Mouse (Mus musculus): ENCODE measurements around the gene Fgfr2. TPM values are rescaled to one million over a fixed set of nuclear protein-coding genes. Genes with fewer than 3 reads are reported as not detected.
A peak's percentile ranks its signal among the peaks of the same experiment; 100 is the strongest.

The Fgfr2 gene
- total RNA-seq, 2 experiments from 2014 or later: 28.8 to 29.4 TPM

DNA sequence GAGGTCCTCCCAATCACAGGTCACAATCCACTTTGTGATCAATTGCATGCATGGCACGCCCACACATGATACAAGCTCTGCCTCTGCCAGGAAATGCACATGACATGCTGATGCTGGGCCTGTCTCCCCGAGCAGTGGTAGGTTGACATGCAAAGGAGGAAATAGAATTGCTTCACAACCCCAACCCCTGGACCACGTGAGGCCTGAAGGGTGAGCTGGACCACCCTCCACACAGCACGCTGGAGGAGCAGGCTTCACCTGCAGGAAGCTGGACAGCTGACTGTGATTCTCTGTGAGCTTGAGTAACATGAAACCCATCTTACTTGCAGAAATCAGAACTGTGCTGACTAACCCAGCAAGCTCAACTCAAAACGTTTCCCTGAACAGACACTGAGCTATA is 638.7 kb downstream of the Fgfr2 start:
- DNase-seq (ENCODE audit: extremely low spot score in 1 of 2, low spot score in 2 of 2): no peak
- intact Hi-C loops (cut with DNase I): no loop called here

DNA sequence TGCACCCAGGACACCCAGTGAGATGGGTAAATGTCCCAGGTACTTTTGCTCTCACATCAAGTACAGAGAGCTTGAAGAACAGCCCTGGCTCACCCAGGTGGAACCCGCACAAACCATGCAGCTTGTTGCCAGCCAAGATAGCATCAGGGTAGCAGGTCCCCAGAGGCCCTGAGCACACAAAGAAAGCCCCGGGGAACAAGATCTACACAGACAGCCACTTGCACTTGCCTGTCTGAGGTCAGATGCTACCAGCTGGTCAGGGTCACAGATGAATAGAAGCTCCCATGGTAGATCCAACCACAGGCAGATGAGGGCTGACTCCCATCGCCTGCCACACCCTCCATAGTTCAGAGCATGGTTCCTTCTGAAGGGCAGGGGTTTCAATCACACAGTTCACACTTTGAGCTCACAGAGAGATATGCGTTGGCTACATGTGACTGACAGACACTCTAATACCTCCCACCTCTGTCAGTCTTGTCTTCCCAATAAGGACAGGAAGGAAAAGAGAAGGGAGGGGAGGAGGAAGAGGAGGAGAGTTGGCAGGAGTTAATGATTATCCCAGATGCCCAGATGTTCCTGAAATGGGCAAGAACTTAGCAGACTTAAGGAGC is 642.3 kb downstream of the Fgfr2 start:
- no peak for DNase-seq (ENCODE audit: extremely low spot score in 1 of 2, low spot score in 2 of 2)
- intact Hi-C loops (cut with DNase I): no loop called here

DNA sequence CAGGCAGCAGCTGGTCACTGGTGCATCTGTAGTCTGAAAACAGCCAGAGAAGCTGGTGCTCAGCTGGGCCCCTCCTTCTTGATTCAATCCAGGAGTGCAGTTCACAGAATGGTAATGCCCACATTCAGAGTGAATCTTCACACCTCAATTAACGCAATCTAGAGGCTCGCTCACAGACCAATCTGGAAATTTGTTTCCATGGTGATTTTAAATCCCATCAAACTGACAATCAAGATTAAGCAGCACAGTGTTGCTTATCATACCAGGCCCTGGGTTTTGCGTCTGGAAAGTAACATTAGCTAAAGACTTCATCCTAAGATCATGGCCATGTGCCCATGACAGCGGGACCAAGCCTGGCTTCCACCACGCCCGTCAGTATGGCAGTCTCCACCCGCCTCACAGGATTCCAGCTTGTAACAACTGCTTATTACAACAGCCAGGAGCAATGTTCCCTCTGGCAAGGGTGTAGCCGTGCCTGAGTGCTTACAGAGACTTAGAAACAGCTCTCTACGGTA is 644.8 kb downstream of the Fgfr2 start:
- intact Hi-C loops (cut with DNase I): no loop called here
- DNase-seq (ENCODE audit: extremely low spot score in 1 of 2, low spot score in 2 of 2): peak in 1 of 2 experiments; percentile 30

DNA sequence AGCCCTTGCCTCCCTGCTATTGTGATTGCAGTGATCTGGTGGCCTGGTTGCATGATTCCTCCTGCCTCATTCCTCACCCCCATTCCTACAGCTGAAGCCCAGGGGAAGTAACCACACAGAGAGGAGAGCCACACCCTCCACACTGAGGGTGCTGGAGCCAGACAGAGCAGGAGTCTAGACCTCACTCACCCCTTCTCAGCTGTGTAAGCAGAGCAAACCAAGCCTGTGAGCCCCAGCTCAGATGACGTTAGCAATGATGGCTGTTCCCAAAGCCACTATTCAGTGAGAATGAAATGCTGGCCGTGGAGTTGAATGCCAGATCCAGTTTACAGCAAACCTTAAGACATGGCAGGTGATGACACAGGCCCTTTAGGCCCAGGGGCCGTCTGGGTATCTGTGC is 645.4 kb downstream of the Fgfr2 start:
- DNase-seq (ENCODE audit: extremely low spot score in 1 of 2, low spot score in 2 of 2): no peak
- intact Hi-C loops (cut with DNase I): no loop called here

DNA sequence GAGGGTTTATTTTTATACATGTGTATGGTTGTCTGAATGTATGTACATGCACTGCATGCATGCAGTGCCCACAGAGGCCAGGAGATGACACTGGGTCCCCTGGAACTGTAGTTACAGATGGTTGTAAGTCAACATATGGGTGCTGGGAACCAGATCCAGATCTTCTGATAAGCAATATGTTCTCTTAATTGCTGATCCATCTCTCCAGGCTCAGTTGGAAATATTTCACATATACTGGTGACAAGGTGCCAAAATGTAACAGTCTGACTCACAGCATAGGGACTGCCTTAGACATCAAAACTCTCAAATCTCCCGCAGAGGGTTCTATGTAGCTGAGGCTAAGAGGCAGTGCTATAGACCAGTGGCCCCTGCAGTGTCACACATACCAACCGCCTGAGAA is 646.7 kb downstream of the Fgfr2 start:
- peak in 1 of 2 experiments; percentile 16 for DNase-seq (ENCODE audit: extremely low spot score in 1 of 2, low spot score in 2 of 2)
- intact Hi-C loops (cut with DNase I): no loop called here

DNA sequence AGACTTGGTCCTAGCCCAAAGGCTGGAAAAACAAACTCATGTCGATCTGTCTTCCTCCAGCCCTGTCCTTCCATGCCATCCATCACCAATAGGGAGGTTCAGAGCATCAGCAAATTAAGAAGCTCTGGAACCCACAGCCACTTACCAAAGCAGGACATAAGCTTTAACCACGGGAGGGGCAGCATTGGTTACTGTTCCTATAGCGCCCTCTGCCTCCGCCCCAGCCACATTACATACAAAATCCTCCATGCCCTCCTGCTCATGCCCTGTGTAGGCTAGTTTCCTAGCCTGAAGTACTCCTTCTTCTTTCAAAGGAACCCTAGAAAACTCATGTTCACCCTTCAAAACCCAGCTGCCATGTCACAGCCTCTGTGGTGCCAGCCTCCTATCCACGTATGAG is 648.1 kb downstream of the Fgfr2 start:
- intact Hi-C loops (cut with DNase I): loop anchor here (2.0 kb wide), 1 partner anchor 248 kb away; no protein-coding TSS in a partner anchor
- peak; percentile 23 to 47 for DNase-seq (ENCODE audit: extremely low spot score in 1 of 2, low spot score in 2 of 2)

DNA sequence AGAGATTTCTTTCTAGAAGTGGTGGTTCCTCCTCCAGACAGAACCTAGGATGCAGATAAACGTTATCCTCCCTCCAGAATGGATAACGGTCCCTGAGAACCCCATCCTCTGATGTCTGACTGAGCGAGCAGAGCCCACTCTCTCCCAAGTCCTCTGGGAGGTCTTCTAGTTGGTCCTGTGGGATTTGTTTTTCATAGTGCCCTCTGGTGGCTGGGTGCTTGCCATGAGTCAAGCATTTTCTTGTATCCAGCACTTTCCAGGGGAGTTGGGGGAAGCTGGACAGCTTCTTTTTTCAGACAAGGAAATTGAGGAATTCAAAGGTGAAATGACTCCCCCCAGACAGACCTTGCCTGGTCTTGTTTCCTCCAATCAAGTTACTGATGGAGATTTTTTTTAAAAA is 651.8 kb downstream of the Fgfr2 start:
- intact Hi-C loops (cut with DNase I): no loop called here
- DNase-seq (ENCODE audit: extremely low spot score in 1 of 2, low spot score in 2 of 2): peak in 1 of 2 experiments; percentile 60

DNA sequence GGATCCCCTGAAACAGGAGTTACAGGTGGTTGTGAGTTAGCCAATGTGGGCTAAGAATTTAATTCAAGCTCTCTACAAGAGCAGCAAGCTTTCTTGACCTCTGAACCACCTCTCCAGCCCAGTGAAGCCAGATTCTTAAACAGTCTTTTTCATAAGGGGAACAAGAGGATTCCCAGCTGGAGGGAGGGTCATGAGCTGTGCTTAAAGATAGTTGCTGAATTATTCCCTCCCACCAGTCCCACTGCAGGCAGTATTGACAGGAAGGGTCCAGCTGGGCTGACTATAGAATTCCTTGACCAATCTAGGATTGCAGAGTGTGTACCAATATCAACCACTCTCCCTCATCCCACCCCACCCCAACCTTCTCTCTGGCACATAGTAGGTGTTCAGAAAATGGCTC is 654.8 kb downstream of the Fgfr2 start:
- intact Hi-C loops (cut with DNase I): no loop called here
- DNase-seq (ENCODE audit: extremely low spot score in 1 of 2, low spot score in 2 of 2): no peak

DNA sequence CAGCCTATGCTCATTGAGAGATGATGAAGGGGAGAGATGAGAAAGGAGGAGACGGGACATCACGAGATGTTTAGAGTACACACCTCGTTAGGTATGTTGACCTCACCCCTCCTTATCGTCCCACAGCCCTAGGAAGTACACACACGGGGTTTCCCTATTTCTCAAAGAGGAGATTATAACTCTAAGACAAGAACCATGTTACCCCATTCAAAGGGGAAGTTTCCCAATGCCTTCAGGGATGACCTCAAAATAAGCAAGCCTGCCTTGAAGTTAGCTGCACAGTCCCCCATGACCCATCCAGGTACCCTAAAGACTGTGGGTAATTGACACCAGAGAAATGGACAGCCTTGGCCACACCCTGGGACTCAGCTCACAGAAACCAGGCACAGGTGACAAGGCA is 657.3 kb downstream of the Fgfr2 start:
- intact Hi-C loops (cut with DNase I): no loop called here
- no peak for DNase-seq (ENCODE audit: extremely low spot score in 1 of 2, low spot score in 2 of 2)

DNA sequence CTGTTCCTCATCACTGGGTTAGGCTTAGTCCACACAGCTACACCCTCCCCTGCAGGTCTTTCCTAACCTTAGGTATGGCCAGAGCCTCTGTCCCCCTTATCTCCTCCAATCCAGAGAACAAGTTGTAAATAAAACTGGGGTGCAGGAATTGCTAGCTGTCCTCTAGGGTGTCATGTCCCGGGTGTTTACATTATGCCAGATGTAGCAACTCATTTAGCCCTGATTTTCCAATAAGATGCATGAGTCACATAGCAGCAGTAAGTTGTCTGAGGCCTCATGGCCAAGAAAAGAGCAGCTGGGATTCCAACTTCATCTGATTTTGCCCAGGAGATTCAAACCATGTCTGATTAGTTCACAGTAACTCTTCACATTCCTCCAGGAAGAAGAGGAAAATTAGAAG is 658.3 kb downstream of the Fgfr2 start:
- intact Hi-C loops (cut with DNase I): no loop called here
- no peak for DNase-seq (ENCODE audit: extremely low spot score in 1 of 2, low spot score in 2 of 2)

DNA sequence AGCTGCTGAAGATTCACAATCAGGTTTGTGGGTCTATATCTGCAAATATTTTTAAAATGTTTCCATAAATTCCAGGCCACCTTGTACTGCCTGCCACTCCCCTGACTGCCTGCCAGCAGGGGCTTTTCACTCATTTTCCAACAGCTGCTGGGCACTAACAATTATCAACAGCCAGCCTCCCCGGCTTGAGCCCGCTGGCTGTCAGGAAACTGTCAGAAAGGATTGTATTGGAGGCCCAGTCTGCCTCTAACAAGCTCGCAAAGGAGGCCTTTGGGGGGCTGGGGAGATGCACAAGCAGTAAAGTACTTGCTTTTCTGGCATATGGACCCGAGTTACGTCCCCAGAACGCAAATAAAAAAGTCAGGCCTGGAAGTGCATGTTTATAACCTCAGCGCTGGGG is 664.7 kb downstream of the Fgfr2 start:
- intact Hi-C loops (cut with DNase I): no loop called here

DNA sequence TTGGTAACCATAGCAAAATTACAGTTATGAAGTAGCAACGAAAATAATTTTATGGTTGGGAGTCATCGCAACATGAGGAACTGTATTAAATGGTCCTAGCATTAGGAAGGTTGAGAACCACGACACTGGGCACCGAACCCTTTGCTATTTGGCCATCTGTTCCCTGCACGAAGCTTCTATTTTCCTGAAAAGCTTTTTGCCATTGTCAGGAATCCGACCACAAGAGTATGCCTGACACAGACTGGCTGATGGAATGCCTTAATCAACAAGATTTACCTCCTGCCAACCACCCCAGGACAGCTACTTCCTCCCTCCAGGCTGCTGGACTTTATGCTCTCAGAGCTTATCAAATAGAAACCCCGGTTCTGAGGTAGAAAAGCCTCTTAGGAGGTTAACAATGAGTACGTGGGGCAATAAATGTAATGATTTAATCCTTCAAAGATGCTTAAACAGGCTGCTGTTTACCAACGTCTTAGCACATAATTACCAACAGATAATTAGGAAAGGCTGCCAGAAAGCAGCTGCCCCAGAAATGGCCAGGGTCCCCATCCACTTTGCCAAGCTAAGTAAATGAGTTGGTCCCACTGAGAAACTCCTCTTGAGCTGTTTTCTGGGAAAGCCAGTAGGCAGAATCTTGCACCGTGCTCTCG is 668.0 kb downstream of the Fgfr2 start:
- intact Hi-C loops (cut with DNase I): no loop called here
- DNase-seq (ENCODE audit: extremely low spot score in 1 of 2, low spot score in 2 of 2): no peak

More for the DNA sequence above, 664.7 kb downstream of the Fgfr2 start:
- no peak for DNase-seq (ENCODE audit: extremely low spot score in 1 of 2, low spot score in 2 of 2)

DNA sequence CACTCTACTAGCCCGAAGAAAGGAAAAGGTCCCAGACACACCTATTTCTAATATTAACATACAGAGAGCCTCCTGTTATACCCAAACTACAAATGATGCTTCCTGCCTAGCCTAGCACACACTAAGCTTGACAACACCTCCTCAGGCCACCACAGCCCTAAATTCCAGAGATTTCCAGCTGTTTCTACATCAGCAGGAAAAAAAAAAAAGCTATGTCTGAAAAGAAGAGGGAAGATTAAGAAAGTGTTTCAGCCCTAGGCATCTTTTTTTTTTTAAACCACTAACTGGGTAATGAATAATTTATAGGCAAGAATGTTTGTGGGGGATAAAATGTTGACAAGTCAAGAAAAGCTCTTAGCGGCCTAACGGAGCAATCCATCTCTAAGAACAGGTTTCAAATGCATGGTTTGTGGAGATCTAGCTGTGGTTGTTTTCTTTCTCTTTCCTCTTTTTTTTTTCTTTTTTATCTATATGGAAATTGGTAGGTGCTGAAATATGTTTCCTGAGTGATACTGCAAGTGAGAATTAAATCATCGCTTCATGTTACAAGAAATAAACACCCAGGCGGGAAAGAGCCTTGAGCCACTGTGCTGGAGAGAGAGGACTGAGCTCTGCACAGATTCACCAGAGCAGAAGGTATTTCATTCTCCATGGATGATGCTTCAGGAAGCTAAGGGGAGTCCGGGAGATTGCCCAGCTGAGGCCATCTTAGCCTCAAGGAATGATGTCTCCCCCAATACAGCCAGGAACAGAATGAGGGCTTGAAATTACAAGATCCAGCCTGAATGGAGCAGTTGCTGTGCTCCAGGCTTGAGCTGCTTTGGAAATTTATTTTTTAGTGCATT is 673.0 kb downstream of the Fgfr2 start:
- intact Hi-C loops (cut with DNase I): no loop called here

DNA sequence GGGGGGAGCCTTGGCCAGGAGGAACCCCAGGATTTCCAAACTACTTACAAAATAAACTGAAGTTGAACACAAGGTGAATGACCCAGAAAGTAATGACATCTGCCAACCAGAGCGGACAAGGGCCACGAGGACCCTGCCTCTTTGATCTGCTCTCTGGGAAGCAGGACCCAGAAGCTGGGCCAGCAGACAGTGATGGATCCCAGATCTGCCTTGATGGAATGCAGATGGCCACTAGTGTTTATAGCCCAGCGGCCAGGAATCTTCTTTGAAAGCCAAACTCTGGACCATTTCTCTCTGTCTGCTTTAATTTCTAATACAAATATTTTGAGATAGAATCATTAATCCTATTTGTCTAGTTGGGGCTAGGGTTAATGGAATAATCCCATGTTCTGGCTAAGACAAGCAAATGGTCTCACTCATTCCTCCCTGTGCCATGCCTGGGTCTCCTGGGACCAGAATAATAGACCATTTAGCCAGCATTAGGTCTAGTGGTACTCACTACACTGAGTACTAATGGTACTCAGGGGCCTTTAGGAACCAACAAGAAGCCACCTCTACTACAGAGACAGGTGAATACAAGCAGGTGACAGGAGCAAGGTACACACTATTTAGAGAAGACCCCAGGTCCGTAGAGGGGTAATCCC is 674.5 kb downstream of the Fgfr2 start:
- intact Hi-C loops (cut with DNase I): no loop called here
- no peak for DNase-seq (ENCODE audit: extremely low spot score in 1 of 2, low spot score in 2 of 2)

More for the DNA sequence above, 673.0 kb downstream of the Fgfr2 start:
- DNase-seq (ENCODE audit: extremely low spot score in 1 of 2, low spot score in 2 of 2): no peak

DNA sequence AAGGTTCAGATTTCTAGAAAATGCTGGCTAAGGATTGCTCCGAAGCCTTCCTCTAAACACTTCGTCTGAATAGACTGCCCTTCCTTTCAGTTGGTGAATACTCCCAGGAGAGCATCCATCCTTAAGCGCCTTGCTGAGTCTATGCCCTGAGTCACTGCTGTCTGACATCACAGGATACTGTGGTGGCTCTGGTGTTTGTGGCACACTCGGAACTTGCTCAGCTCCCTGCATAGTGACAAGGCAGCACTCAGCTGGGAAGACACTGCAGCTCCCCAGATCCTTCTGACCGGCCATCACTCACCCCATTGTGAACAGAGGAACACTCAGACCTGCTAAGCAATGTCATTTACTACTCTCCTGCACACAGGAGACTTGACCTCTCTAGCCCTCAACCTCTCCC is 675.6 kb downstream of the Fgfr2 start:
- intact Hi-C loops (cut with DNase I): no loop called here
- DNase-seq (ENCODE audit: extremely low spot score in 1 of 2, low spot score in 2 of 2): no peak

DNA sequence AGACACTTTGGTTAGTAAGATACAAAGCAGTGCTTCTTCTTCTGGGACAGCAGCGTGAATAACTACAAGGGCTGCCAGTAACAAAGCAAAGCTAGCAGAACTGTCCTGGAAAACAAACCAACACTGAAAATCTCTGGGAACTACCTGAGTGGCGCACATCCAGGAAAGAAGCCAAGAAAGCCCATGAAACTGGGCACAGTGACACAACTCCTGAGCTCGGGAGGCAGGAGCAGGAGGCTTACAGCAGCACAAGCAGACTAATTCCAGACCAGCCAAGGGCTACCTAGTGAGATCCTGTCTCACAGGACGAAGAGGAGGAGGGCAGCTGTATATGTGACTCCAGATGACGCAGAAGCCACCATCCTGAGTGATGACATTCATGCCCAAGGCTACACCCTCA is 676.3 kb downstream of the Fgfr2 start:
- no peak for DNase-seq (ENCODE audit: extremely low spot score in 1 of 2, low spot score in 2 of 2)
- intact Hi-C loops (cut with DNase I): no loop called here

DNA sequence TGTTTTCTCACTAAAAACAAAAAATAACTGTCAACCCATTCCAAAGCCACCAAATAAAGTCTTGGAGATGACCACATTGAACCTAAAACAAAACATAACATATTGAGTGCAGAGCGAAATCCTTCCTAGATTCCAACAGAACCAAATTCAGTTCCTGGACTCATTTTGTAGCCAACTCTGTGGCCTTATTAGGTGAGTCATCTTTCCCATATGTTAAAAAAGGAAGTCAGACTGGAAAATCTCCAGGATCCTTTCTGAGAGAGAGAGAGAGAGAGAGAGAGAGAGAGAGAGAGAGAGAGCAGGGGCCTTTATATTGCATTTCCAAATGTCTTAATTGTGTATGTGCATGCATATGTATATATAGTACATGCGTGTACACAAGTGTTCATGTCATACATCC is 678.9 kb downstream of the Fgfr2 start:
- intact Hi-C loops (cut with DNase I): no loop called here
- no peak for DNase-seq (ENCODE audit: extremely low spot score in 1 of 2, low spot score in 2 of 2)

DNA sequence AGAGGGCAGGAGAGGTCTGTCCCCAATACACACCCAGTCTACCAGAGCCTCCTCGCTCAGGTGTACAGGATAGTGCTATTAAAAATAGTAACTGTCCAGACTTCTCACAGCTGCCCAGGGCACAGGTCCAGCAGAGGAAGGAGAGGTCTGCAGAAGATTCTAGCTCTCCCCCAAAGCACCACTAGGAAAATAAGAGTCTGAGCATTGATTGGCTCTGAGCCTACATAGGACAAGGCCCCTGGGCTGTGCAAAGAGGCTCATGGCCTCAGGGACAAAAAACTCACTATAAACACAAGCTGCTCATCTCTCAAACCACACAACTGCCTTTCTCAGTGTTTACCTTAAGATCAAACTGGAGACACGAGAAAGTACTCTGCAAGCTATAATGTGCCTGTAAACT is 679.4 kb downstream of the Fgfr2 start:
- intact Hi-C loops (cut with DNase I): no loop called here
- no peak for DNase-seq (ENCODE audit: extremely low spot score in 1 of 2, low spot score in 2 of 2)

DNA sequence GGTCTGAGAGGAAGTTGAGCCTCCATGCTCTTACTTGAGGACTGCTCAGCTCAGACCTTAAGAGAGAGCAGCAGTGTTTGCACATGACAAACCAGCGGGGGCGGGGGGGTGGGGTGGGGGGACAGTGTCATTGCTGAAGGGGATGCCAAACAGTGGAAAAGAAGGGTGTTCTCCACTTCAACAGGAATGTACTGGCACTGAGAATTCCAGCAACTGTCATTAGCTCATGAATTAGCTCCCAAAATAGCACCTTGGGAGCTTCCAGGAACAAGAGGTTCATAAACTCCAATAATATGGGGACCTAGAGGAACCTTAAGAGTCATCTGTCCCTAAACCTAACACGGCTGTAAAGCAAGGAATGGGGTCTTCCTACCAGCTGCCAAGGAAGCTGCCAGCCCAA is 680.0 kb downstream of the Fgfr2 start:
- intact Hi-C loops (cut with DNase I): no loop called here
- no peak for DNase-seq (ENCODE audit: extremely low spot score in 1 of 2, low spot score in 2 of 2)
